Mouse (Mus musculus) gastrocnemius, postnatal 14 days (tissue): ENCODE measurements at regions not wholly inside any gene's neighbourhood (a gene's known extent, or its start where the extent isn't known, plus 50 kb on each side); places are given as distances from the start of the nearest gene placed in this dataset.
A peak's percentile ranks its signal among the peaks of the same experiment; 100 is the strongest.

Experiments used
- DNase-seq: peaks from one replicate; pipeline ENCODE4 v3.0.0; 2021; ENCODE audit warnings: mixed read lengths
- intact Hi-C: fragments of 180-260 bp; cut with DNase I; formaldehyde crosslinking; loops from one replicate; pipeline ENCODE4 v1.15.1; 2025; ENCODE audit warnings: low total_unique reads

- DNase-seq: no peak
- intact Hi-C loops: no loop called here
Observed at GRCm38 (mm10) chr7:84800966-84801365, 52.4 kb upstream of the Olfr291 start.

GRCm38 (mm10) chr7:84794655-84795054 is 58.7 kb upstream of the Olfr291 start:
- no peak for DNase-seq
- intact Hi-C loops: no loop called here

GRCm38 (mm10) chr7:84779276-84779825 is 74.0 kb upstream of the Olfr291 start:
- intact Hi-C loops: loop anchor here (5.0 kb wide), 1 partner anchor 187 kb away; no protein-coding TSS in a partner anchor
- DNase-seq: peak; percentile 79

GRCm38 (mm10) chr7:84777696-84778095 is 75.7 kb upstream of the Olfr291 start:
- intact Hi-C loops: loop anchor here (5.0 kb wide), 1 partner anchor 185 kb away; no protein-coding TSS in a partner anchor
- DNase-seq: no peak

GRCm38 (mm10) chr7:84756261-84756660 is 66.5 kb upstream of the Zfand6 start:
- intact Hi-C loops: no loop called here
- DNase-seq: no peak

- intact Hi-C loops: no loop called here
- no peak for DNase-seq
Observed at GRCm38 (mm10) chr7:84753361-84753760, 63.6 kb upstream of the Zfand6 start.

- intact Hi-C loops: loop anchor here (10.0 kb wide), 1 partner anchor 155 kb away; no protein-coding TSS in a partner anchor
- DNase-seq: peak; percentile 13
Observed at GRCm38 (mm10) chr7:84749434-84750301, 59.9 kb upstream of the Zfand6 start.

- no peak for DNase-seq
- intact Hi-C loops: loop anchor here (10.0 kb wide), 1 partner anchor 153 kb away; no protein-coding TSS in a partner anchor
Observed at GRCm38 (mm10) chr7:84747847-84748246, 58.1 kb upstream of the Zfand6 start.

GRCm38 (mm10) chr7:84744321-84745070 is 54.7 kb upstream of the Zfand6 start:
- intact Hi-C loops: loop anchor here (10.0 kb wide), 1 partner anchor 150 kb away; no protein-coding TSS in a partner anchor
- no peak for DNase-seq

- no peak for DNase-seq
- intact Hi-C loops: loop anchor here (10.0 kb wide), 1 partner anchor 145 kb away; no protein-coding TSS in a partner anchor
Observed at GRCm38 (mm10) chr7:84739965-84740390, 50.2 kb upstream of the Zfand6 start.
